Mouse (Mus musculus): ENCODE measurements around the gene Retn. TPM values are rescaled to one million over a fixed set of nuclear protein-coding genes. Genes with fewer than 3 reads are reported as not detected.
A peak's percentile ranks its signal among the peaks of the same experiment; 100 is the strongest.

Gene Retn
- polyA plus RNA-seq, 1 experiment from 2014 or later: 1.3 TPM

DNA sequence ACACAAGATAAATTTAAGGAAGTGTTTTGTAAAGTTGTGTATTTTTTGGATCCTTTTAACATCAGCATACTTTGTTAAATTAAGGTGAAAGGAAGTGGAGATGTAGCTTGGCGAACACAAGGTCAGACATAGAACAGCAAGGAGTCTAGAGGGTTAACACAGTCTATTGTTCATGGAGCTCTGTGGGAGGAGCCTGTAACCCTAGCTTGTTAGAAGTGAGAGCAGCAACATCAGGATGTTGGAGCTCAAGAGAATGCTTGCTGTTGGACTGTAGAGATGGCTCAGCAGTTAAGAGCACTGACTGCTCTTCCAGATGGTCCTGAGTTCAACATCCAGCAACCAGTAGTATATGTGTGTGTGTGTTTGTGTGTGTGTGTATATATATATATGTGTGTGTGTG is 6.6 kb upstream of the Retn start:
- DNase-seq (ENCODE audit: low spot score): peak; percentile 30
- no peak overlapping the region for H3K27ac ChIP-seq (replicated peaks; ENCODE audit: low read depth, low read length)
- H3K4me2 ChIP-seq (ENCODE audit: low read depth, low read length): peak overlapping the region; percentile 7; the same call in 1 of the 2 replicates
- H3K4me1 ChIP-seq (ENCODE audit: control insufficient read depth, insufficient read depth, low read length): no peaks in the 10 kb centered on the region
- H3K9ac ChIP-seq (ENCODE audit: low read depth, low read length): no peak overlapping the region
- ATAC-seq (ENCODE audit: low read depth): no peak; the same call in 1 of the 2 replicates
- H3K36me3 ChIP-seq (ENCODE audit: control insufficient read depth, insufficient read depth, low read length): no peaks in the 10 kb centered on the region
- WGBS: 45% methylated on average over 1 of the region's 1 CpGs
- H3K27me3 ChIP-seq (replicated peaks; ENCODE audit: control insufficient read depth, insufficient read depth, low read length): no peaks in the 10 kb centered on the region
- H3K9me3 ChIP-seq (ENCODE audit: control insufficient read depth, low read length): no peaks in the 10 kb centered on the region
- H3K4me3 ChIP-seq (ENCODE audit: low read depth, low read length): no peak overlapping the region

DNA sequence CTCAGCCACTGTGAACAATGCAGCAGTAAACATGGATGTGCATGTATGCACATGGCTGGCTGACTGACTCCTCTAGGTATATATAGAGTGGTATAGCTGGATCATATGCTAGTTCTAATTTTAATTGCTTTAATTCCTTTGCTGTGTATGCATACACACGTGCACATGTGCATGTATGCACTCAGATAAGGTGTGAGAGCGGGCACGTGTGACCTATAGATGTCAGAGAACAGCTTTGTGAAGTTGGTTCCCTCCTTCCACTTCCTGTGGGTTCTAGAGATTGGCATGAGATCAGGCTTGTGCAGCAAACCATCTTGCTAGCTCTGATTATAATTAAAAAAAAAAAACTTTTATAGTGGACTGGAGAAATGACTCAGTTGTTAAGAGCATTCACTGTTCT is 2.7 kb upstream of the Retn start:
- Histone ChIP-seq H3K9ac (ENCODE audit: low read depth, low read length) (no peak overlapping the region), H3K36me3 (ENCODE audit: control insufficient read depth, insufficient read depth, low read length) (no peaks in the 10 kb centered on the region), H3K4me2 (ENCODE audit: low read depth, low read length) (no peak overlapping the region), H3K27me3 (replicated peaks; ENCODE audit: control insufficient read depth, insufficient read depth, low read length) (no peaks in the 10 kb centered on the region), H3K9me3 (ENCODE audit: control insufficient read depth, low read length) (no peaks in the 10 kb centered on the region), H3K27ac (replicated peaks; ENCODE audit: low read depth, low read length) (no peak overlapping the region), H3K4me3 (ENCODE audit: low read depth, low read length) (no peak overlapping the region), H3K4me1 (ENCODE audit: control insufficient read depth, insufficient read depth, low read length) (no peaks in the 10 kb centered on the region)
- ATAC-seq (ENCODE audit: low read depth) (no peak), DNase-seq (ENCODE audit: low spot score) (no peak)
- 69% methylated on average over 3 of the region's 3 CpGs for WGBS

- DNase-seq (ENCODE audit: low spot score): no peak
- Histone ChIP-seq H3K27ac (replicated peaks; ENCODE audit: low read depth, low read length) (no peak overlapping the region), H3K9me3 (ENCODE audit: control insufficient read depth, low read length) (no peaks in the 10 kb centered on the region), H3K27me3 (replicated peaks; ENCODE audit: control insufficient read depth, insufficient read depth, low read length) (no peaks in the 10 kb centered on the region), H3K4me1 (ENCODE audit: control insufficient read depth, insufficient read depth, low read length) (no peaks in the 10 kb centered on the region), H3K4me3 (ENCODE audit: low read depth, low read length) (no peak overlapping the region), H3K9ac (ENCODE audit: low read depth, low read length) (no peak overlapping the region), H3K36me3 (ENCODE audit: control insufficient read depth, insufficient read depth, low read length) (no peaks in the 10 kb centered on the region), H3K4me2 (ENCODE audit: low read depth, low read length) (no peak overlapping the region)
- no peak for ATAC-seq (ENCODE audit: low read depth)
- 64% methylated on average over 11 of the region's 11 CpGs for WGBS
These were observed 653 bp upstream of the Retn start for GRCm38 (mm10) chr8:3654726-3655508.

DNA sequence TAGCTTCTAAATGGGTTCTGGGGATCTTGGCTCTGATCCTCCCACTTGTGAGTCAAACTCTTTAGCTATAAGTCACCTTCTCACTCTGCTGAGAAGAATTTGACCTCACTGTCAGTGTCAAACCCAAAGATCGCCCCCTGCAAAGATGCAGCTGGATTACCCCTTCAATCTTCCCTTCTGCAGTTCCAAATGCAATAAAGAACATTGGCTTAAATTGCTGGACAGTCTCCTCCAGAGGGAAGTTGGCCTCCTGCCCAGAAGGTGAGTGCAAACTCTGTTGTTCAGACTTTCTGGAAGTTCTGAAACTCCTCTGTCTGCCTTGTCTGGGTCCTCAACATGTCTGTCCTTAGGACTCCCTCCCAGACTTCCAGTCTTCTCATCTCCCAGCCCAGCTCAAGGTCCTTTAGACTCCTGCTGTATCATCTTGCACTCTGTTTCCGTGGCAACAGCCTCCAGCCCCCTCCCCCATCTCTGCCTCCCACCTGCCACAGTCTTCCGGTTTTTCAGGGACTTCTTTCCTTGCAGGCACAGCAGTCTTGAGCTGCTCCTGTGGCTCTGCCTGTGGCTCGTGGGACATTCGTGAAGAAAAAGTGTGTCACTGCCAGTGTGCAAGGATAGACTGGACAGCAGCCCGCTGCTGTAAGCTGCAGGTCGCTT is 1.3 kb downstream of the Retn start:
- Histone ChIP-seq H3K4me1 (ENCODE audit: control insufficient read depth, insufficient read depth, low read length) (no peaks in the 10 kb centered on the region), H3K4me2 (ENCODE audit: low read depth, low read length) (no peak overlapping the region), H3K9ac (ENCODE audit: low read depth, low read length) (no peak overlapping the region), H3K27ac (replicated peaks; ENCODE audit: low read depth, low read length) (no peak overlapping the region), H3K36me3 (ENCODE audit: control insufficient read depth, insufficient read depth, low read length) (no peaks in the 10 kb centered on the region), H3K4me3 (ENCODE audit: low read depth, low read length) (no peak overlapping the region), H3K27me3 (replicated peaks; ENCODE audit: control insufficient read depth, insufficient read depth, low read length) (no peaks in the 10 kb centered on the region), H3K9me3 (ENCODE audit: control insufficient read depth, low read length) (no peaks in the 10 kb centered on the region)
- ATAC-seq (ENCODE audit: low read depth): no peak
- DNase-seq (ENCODE audit: low spot score): peak; percentile 17
- 18% methylated on average over 7 of the region's 7 CpGs for WGBS

GRCm38 (mm10) chr8:3660889-3661288 is 5.3 kb downstream of the Retn start:
- H3K4me1 ChIP-seq (ENCODE audit: control insufficient read depth, insufficient read depth, low read length): no peaks in the 10 kb centered on the region
- H3K27me3 ChIP-seq (replicated peaks; ENCODE audit: control insufficient read depth, insufficient read depth, low read length): no peaks in the 10 kb centered on the region
- no peak overlapping the region for H3K4me3 ChIP-seq (ENCODE audit: low read depth, low read length)
- no peak overlapping the region for H3K27ac ChIP-seq (replicated peaks; ENCODE audit: low read depth, low read length)
- H3K9ac ChIP-seq (ENCODE audit: low read depth, low read length): no peak overlapping the region
- DNase-seq (ENCODE audit: low spot score) (no peak), ATAC-seq (ENCODE audit: low read depth) (no peak)
- no peaks in the 10 kb centered on the region for H3K36me3 ChIP-seq (ENCODE audit: control insufficient read depth, insufficient read depth, low read length)
- WGBS: 72% methylated on average over 8 of the region's 8 CpGs
- H3K4me2 ChIP-seq (ENCODE audit: low read depth, low read length): no peak overlapping the region
- no peaks in the 10 kb centered on the region for H3K9me3 ChIP-seq (ENCODE audit: control insufficient read depth, low read length)

- H3K4me1 ChIP-seq (ENCODE audit: control insufficient read depth, insufficient read depth, low read length): no peaks in the 10 kb centered on the region
- no peaks in the 10 kb centered on the region for H3K9me3 ChIP-seq (ENCODE audit: control insufficient read depth, low read length)
- no peak overlapping the region for H3K4me3 ChIP-seq (ENCODE audit: low read depth, low read length)
- 51% methylated on average over 5 of the region's 5 CpGs for WGBS
- H3K27me3 ChIP-seq (replicated peaks; ENCODE audit: control insufficient read depth, insufficient read depth, low read length): no peaks in the 10 kb centered on the region
- ATAC-seq (ENCODE audit: low read depth) (no peak), DNase-seq (ENCODE audit: low spot score) (no peak)
- no peaks in the 10 kb centered on the region for H3K36me3 ChIP-seq (ENCODE audit: control insufficient read depth, insufficient read depth, low read length)
- H3K9ac ChIP-seq (ENCODE audit: low read depth, low read length): no peak overlapping the region
- H3K27ac ChIP-seq (replicated peaks; ENCODE audit: low read depth, low read length): no peak overlapping the region
- H3K4me2 ChIP-seq (ENCODE audit: low read depth, low read length): no peak overlapping the region
These were observed 8.8 kb downstream of the Retn start for GRCm38 (mm10) chr8:3664405-3664804.

DNA sequence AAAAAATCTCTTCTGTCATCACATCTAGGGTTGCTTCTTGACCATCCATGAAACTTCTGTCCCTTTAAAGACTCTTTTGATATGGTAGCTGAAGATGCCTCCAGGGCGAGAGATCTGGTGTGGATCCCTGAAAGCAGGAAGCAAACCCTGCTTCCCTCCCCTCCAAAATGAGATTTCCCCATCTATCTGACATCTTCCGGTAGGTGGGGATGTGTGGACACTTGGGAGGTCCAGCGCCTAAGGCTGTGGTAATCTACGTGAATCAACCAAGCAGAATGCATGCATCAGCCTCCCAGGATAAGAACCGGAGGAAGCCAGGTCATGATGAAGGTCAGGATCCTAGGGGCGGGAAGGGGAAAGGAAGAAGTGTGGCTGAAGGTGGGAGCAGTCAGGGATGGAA is 9.9 kb downstream of the Retn start, which contains the start of gene Mcemp1:
TSS of gene Mcemp1 (plus strand) at position 248 of the 400 bp plus-strand sequence.
- no peaks in the 10 kb centered on the region for H3K36me3 ChIP-seq (ENCODE audit: control insufficient read depth, insufficient read depth, low read length)
- H3K9ac ChIP-seq (ENCODE audit: low read depth, low read length): no peak within 1 kb of the TSS
- H3K4me3 ChIP-seq (ENCODE audit: low read depth, low read length): no peak within 1 kb of the TSS
- H3K9me3 ChIP-seq (ENCODE audit: control insufficient read depth, low read length): no peaks in the 10 kb centered on the region
- DNase-seq (ENCODE audit: low spot score): no peak
- no peak within 1 kb of the TSS for H3K27ac ChIP-seq (replicated peaks; ENCODE audit: low read depth, low read length)
- ATAC-seq (ENCODE audit: low read depth): no peak
- no peaks in the 10 kb centered on the region for H3K4me1 ChIP-seq (ENCODE audit: control insufficient read depth, insufficient read depth, low read length)
- WGBS: 54% methylated on average over 6 of the region's 6 CpGs
- H3K27me3 ChIP-seq (replicated peaks; ENCODE audit: control insufficient read depth, insufficient read depth, low read length): no peaks in the 10 kb centered on the region
- H3K4me2 ChIP-seq (ENCODE audit: low read depth, low read length): no peak within 1 kb of the TSS

DNA sequence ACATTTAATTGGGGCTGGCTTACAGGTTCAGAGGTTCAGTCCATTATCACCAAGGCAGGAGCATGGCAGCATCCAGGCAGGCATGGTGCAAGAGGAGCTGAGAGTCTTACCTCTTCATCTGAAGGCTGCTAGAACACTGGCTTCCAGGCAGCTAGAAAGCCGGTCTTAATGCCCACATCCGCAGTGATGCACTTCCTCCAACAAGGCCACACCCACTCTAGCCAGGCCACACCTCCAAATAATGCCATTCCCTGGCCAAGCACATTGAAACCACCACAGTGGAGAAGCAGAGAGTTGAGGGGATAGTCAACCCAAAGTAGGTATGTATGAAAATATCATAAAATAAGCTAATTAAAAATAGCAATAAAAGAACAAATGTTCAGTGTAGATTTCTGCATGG is 14.8 kb downstream of the Retn start:
- Histone ChIP-seq H3K4me1 (ENCODE audit: control insufficient read depth, insufficient read depth, low read length) (no peaks in the 10 kb centered on the region; the same call in 1 of the 2 replicates), H3K4me2 (ENCODE audit: low read depth, low read length) (no peak overlapping the region), H3K4me3 (ENCODE audit: low read depth, low read length) (no peak overlapping the region), H3K27ac (replicated peaks; ENCODE audit: low read depth, low read length) (no peak overlapping the region), H3K9ac (ENCODE audit: low read depth, low read length) (no peak overlapping the region), H3K9me3 (ENCODE audit: control insufficient read depth, low read length) (no peaks in the 10 kb centered on the region), H3K27me3 (replicated peaks; ENCODE audit: control insufficient read depth, insufficient read depth, low read length) (no peaks in the 10 kb centered on the region), H3K36me3 (ENCODE audit: control insufficient read depth, insufficient read depth, low read length) (no peaks in the 10 kb centered on the region)
- 69% methylated on average over 2 of the region's 2 CpGs for WGBS
- ATAC-seq (ENCODE audit: low read depth): no peak
- DNase-seq (ENCODE audit: low spot score): no peak

Data from embryonic facial prominence, embryonic 14.5 days (tissue).